11 mouse cellular contexts compared by ENCODE assay signal in the genomic region with DNA sequence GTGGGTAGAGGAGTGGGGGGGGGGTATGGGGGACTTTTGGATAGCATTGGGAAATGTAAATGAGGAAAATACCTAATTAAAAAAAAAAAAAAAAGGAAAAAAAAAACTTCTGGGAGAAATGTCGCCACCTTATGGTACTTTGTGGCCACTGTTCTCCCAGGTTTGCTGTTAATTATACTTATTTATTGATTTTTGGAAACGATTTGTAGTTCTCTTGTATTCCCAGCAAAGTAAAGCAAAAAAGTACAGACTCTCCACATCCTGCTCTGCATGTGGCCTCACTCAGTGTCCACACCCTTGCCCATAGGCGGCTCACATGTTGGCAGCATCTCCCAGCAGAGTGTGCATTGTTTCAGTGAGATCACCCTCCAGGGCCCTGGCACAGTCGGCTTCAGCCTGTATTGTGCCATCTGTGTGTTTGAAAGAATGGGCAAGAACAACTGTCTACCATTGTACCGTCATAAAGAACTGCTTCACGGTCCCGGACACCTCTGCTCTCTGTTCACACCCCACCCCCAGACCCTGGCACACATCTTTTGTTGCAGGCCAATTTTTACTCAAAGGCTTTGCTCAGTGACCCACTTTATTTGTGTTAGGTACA. TPM values are rescaled to one million over a fixed set of nuclear protein-coding genes. Genes with fewer than 3 reads are reported as not detected.
DNase-seq lines count a peak whose midpoint lies in the region; ATAC-seq and TF ChIP-seq lines count a peak whose summit lies in the region.
"Had no signal": no experiment of that assay in that cellular context is flagged by ENCODE, and none has a peak within 500 bp of the region (broad histone marks: within the 10 kb centered on the region; RNA-seq: fewer than 3 reads in every experiment).

No protein-coding gene starts in this region.

- TF ChIP-seq CTCF in cerebellum, adult 2 months (IDR thresholded peaks at IDR 0.05; ENCODE audit: borderline replicate concordance, insufficient read depth, low read depth, low read length), result no peak
- peak; percentile 25 for TF ChIP-seq CTCF in intestine, postnatal 0 days (IDR thresholded peaks at IDR 0.05; ENCODE audit: low read depth)

- H3K27ac ChIP-seq in cerebellum, adult 2 months (ENCODE audit: insufficient read depth, low read length), result no peak overlapping the region
- no peak overlapping the region for H3K27ac ChIP-seq in intestine, postnatal 0 days (ENCODE audit: low read depth, low read length)
- no peak overlapping the region for H3K27ac ChIP-seq in intestine, embryonic 16.5 days (ENCODE audit: low read length)
- no peak overlapping the region for H3K27ac ChIP-seq in midbrain, embryonic 13.5 days
- no peak overlapping the region for H3K27ac ChIP-seq in midbrain, embryonic 10.5 days (replicated peaks)

- H3K9me3 ChIP-seq in intestine, postnatal 0 days (ENCODE audit: control insufficient read depth), result no peaks in the 10 kb centered on the region
- H3K9me3 ChIP-seq in intestine, embryonic 16.5 days (ENCODE audit: control insufficient read depth, low read length), result no peaks in the 10 kb centered on the region
- no peaks in the 10 kb centered on the region for H3K9me3 ChIP-seq in midbrain, embryonic 13.5 days
- no peaks in the 10 kb centered on the region for H3K9me3 ChIP-seq in midbrain, embryonic 10.5 days (replicated peaks)
- H3K9me3 ChIP-seq: G1E had no signal

- no peak overlapping the region for H3K4me3 ChIP-seq in cerebellum, adult 2 months (replicated peaks; ENCODE audit: insufficient read depth, low read depth, low read length)
- H3K4me3 ChIP-seq in intestine, postnatal 0 days (ENCODE audit: low read depth, low read length), result no peak overlapping the region
- H3K4me3 ChIP-seq in intestine, embryonic 16.5 days (ENCODE audit: low read length), result no peak overlapping the region
- H3K4me3 ChIP-seq in midbrain, embryonic 13.5 days (replicated peaks), result no peak overlapping the region
- H3K4me3 ChIP-seq in midbrain, embryonic 10.5 days, result no peak overlapping the region

- H3K36me3 ChIP-seq in intestine, postnatal 0 days (ENCODE audit: control insufficient read depth, insufficient read depth), result no peaks in the 10 kb centered on the region
- H3K36me3 ChIP-seq in intestine, embryonic 16.5 days (ENCODE audit: control insufficient read depth, insufficient read depth, low read length), result no peaks in the 10 kb centered on the region
- no peaks in the 10 kb centered on the region for H3K36me3 ChIP-seq in midbrain, embryonic 13.5 days
- no peaks in the 10 kb centered on the region for H3K36me3 ChIP-seq in midbrain, embryonic 10.5 days
- H3K36me3 ChIP-seq: G1E had no signal

- TF ChIP-seq POLR2A in cerebellum, adult 2 months (IDR thresholded peaks at IDR 0.05; ENCODE audit: borderline replicate concordance, insufficient read depth, low read length), result no peak

- no peak overlapping the region for H3K9ac ChIP-seq in intestine, postnatal 0 days (ENCODE audit: low read depth, low read length)
- no peak overlapping the region for H3K9ac ChIP-seq in intestine, embryonic 16.5 days (ENCODE audit: low read depth, low read length)
- H3K9ac ChIP-seq in midbrain, embryonic 13.5 days (replicated peaks), result no peak overlapping the region

- ATAC-seq in intestine, postnatal 0 days, result no peak
- no peak for ATAC-seq in intestine, embryonic 16.5 days
- 0 out of 2 replicates have a peak, but pooled peaks have one; percentile 17 for ATAC-seq in midbrain, embryonic 13.5 days

- DNase-seq in cerebellum, adult 2 months, result peak; percentile 13 to 23
- DNase-seq in cerebellum, adult 8-10 months, result no peak
- DNase-seq in midbrain, embryonic 10.5 days (ENCODE audit: low spot score), result no peak
- peak; percentile 26 for DNase-seq in retina, embryonic 14.5 days (ENCODE audit: low spot score)
- DNase-seq in layer of hippocampus, adult 18-20 months (ENCODE audit: low spot score in 2 of 2), result no peak
- DNase-seq: kidney, adult 2 months; lung, adult 18-20 months had no signal

- H3K27me3 ChIP-seq in cerebellum, adult 2 months (ENCODE audit: control insufficient read depth, insufficient read depth, low read length), result 0 out of 2 replicates have a peak, but pooled peaks cover 1% of the 10 kb centered on the region
- 0 out of 2 replicates have a peak, but pooled peaks cover 5% of the 10 kb centered on the region for H3K27me3 ChIP-seq in intestine, postnatal 0 days (replicated peaks; ENCODE audit: control insufficient read depth, insufficient read depth, low read length)
- no peaks in the 10 kb centered on the region for H3K27me3 ChIP-seq in intestine, embryonic 16.5 days (replicated peaks; ENCODE audit: control insufficient read depth, insufficient read depth, low read length)
- peaks cover 19% of the 10 kb centered on the region for H3K27me3 ChIP-seq in midbrain, embryonic 13.5 days
- H3K27me3 ChIP-seq in midbrain, embryonic 10.5 days (ENCODE audit: low read depth, poor library complexity, severe bottlenecking), result peaks cover 32% of the 10 kb centered on the region

- WGBS in cerebellum, adult 2 months, result 25% methylated on average over 7 of the region's 7 CpGs
- WGBS in intestine, postnatal 0 days, result 70% methylated on average over 7 of the region's 7 CpGs
- 67% methylated on average over 7 of the region's 7 CpGs for WGBS in intestine, embryonic 16.5 days
- WGBS in midbrain, embryonic 13.5 days, result 53% methylated on average over 7 of the region's 7 CpGs
- 66% methylated on average over 7 of the region's 7 CpGs for WGBS in midbrain, embryonic 10.5 days

- no peaks in the 10 kb centered on the region for H3K4me1 ChIP-seq in cerebellum, adult 2 months (ENCODE audit: control insufficient read depth, insufficient read depth, low read length)
- no peaks in the 10 kb centered on the region for H3K4me1 ChIP-seq in intestine, postnatal 0 days (replicated peaks; ENCODE audit: control insufficient read depth, insufficient read depth, low read length)
- no peaks in the 10 kb centered on the region for H3K4me1 ChIP-seq in intestine, embryonic 16.5 days (ENCODE audit: control insufficient read depth, insufficient read depth, low read length)
- no peaks in the 10 kb centered on the region for H3K4me1 ChIP-seq in midbrain, embryonic 13.5 days (replicated peaks)
- peaks cover 6% of the 10 kb centered on the region; the same call in 1 of the 2 replicates for H3K4me1 ChIP-seq in midbrain, embryonic 10.5 days

- H3K4me2 ChIP-seq in intestine, postnatal 0 days (replicated peaks; ENCODE audit: low read depth), result no peak overlapping the region
- H3K4me2 ChIP-seq in intestine, embryonic 16.5 days (ENCODE audit: low read depth, low read length), result no peak overlapping the region
- no peak overlapping the region for H3K4me2 ChIP-seq in midbrain, embryonic 13.5 days (replicated peaks)

RNA-seq across cellular contexts. Expression of gene Tarsl2, which starts 6.4 kb away (rescaled TPM):
- polyA plus RNA-seq in cerebellum, adult 2 months (2012; rRNA removed), result 17.6 and 17.9 TPM in 2 replicates
- polyA plus RNA-seq in intestine, postnatal 0 days (2015; fragmentation: Nextera tagmentation; extraction: Ambion mirVana), result 3.8 TPM in 2 replicates
- 5.9 and 6.6 TPM in 2 replicates for polyA plus RNA-seq in intestine, embryonic 16.5 days (2015; fragmentation: Nextera tagmentation; extraction: Ambion mirVana)
- 10.1 and 11.2 TPM in 2 replicates for polyA plus RNA-seq in midbrain, embryonic 13.5 days (2015; fragmentation: Nextera tagmentation; extraction: Ambion mirVana)
- 8.0 and 8.3 TPM in 2 replicates for polyA plus RNA-seq in midbrain, embryonic 10.5 days (2016; fragmentation: Nextera tagmentation; extraction: Ambion mirVana)
- total RNA-seq in layer of hippocampus, adult 18-20 months (2021), result 10 to 100 TPM; 33.2 to 34.0 TPM

RNA-seq across cellular contexts. Expression of gene Tm2d3, which starts 52.7 kb away (rescaled TPM):
- 142 and 151 TPM in 2 replicates for polyA plus RNA-seq in cerebellum, adult 2 months (2012; rRNA removed)
- polyA plus RNA-seq in intestine, postnatal 0 days (2015; fragmentation: Nextera tagmentation; extraction: Ambion mirVana), result 55.2 and 62.4 TPM in 2 replicates
- polyA plus RNA-seq in intestine, embryonic 16.5 days (2015; fragmentation: Nextera tagmentation; extraction: Ambion mirVana), result 78.0 and 87.3 TPM in 2 replicates
- 78.5 and 82.1 TPM in 2 replicates for polyA plus RNA-seq in midbrain, embryonic 13.5 days (2015; fragmentation: Nextera tagmentation; extraction: Ambion mirVana)
- 84.1 and 89.5 TPM in 2 replicates for polyA plus RNA-seq in midbrain, embryonic 10.5 days (2016; fragmentation: Nextera tagmentation; extraction: Ambion mirVana)
- total RNA-seq in layer of hippocampus, adult 18-20 months (2021), result 10 to 100 TPM; 53.7 to 54.0 TPM

Comparison
In these comparisons a context has a peak if more than half of its experiments do, and no peak if none do; other contexts are left out.
1. DNase-seq: peak in cerebellum, adult 2 months (2 of 2) and retina, embryonic 14.5 days (single experiment); none in cerebellum, adult 8-10 months (single experiment), midbrain, embryonic 10.5 days (single experiment) and layer of hippocampus, adult 18-20 months (0 of 2).